Mouse (Mus musculus): ENCODE measurements around the gene Zfp1. TPM values are rescaled to one million over a fixed set of nuclear protein-coding genes. Genes with fewer than 3 reads are reported as not detected.

Gene Zfp1
- total and polyA plus RNA-seq, 2 experiments from 2014 or later, result 15.0 to 21.0 TPM

DNA sequence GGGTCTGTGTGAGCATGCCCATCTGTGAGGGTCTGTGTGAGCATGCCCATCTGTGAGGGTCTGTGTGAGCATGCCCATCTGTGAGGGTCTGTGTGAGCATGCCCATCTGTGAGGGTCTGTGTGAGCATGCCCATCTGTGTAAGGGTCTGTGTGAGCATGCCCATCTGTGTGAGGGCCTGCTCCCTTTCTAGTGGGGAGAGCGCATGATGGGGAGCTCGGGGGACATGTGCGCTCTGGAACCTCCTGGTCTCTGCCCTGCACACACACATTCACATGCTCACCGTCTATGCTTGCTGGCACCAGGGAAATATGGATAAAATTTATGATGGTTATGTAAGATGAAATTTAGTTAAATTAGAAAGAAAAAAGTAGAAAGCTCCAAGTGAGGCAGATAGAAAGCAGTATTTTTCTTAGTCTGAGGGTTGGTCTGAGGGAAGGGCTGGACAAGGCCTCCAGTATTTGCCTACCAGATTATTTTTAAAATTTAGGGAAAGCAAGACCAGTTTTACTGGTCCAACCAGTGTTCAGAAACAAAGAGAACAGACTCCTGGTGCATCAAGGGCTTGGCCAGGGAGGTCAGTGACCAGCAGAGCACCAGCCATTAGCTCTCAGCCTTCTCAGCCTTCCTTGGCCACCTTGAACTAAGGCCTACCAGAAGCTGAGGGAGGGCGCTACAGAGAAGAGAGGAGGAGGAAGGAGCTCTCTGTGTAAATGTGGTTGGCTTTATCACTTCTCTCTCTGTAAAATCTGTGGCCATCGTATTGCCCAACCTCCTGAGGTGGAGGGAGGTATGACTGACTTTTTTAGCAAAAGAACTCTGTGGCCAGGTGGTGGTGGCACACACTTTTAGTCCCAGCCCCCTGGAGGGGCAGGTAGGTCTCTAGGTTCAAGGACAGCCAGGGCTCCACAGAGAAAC, 28.2 kb upstream of the Zfp1 start:
- H3K9ac ChIP-seq (replicated peaks; ENCODE audit: low read length), result no peak overlapping the region
- H3K36me3 ChIP-seq (ENCODE audit: insufficient read depth, low read length), result no peaks in the 10 kb centered on the region
- no peak overlapping the region for H3K27ac ChIP-seq
- no peaks in the 10 kb centered on the region for H3K4me1 ChIP-seq (ENCODE audit: insufficient read depth, low read length)
- no peak overlapping the region for H3K4me3 ChIP-seq (ENCODE audit: low read length)
- ATAC-seq (no peak), DNase-seq (ENCODE audit: low spot score) (no peak)
- WGBS, result 80% methylated on average over 6 of the region's 6 CpGs
- H3K27me3 ChIP-seq (ENCODE audit: insufficient read depth, low read length), result no peaks in the 10 kb centered on the region
- no peak for TF ChIP-seq CTCF (IDR thresholded peaks at IDR 0.05; ENCODE audit: low read depth)
- no peak overlapping the region for H3K4me2 ChIP-seq (ENCODE audit: low read depth, low read length)
- no peaks in the 10 kb centered on the region for H3K9me3 ChIP-seq (ENCODE audit: low read length)

DNA sequence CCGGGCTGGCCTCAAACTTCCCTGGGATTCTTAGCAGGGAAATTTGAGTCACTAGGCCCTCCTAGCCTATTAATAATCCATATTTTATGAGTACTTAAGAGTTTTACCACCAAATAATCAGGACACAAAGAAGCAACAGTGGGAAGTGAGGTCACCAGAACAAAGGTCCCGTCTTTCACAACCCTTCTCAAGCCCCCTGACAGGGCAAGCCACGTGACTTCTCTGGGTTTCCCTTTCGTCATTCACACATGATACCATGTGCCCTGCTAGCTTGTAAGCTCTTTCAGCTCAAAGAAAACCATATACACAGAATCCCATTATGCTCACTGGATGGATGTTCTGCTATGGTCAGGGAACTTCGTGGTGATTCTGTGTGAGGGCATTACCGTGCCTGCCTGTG, 25.4 kb upstream of the Zfp1 start:
- 48% methylated on average over 6 of the region's 6 CpGs for WGBS
- ATAC-seq, result no peak
- Histone ChIP-seq H3K9ac (replicated peaks; ENCODE audit: low read length) (no peak overlapping the region), H3K36me3 (ENCODE audit: insufficient read depth, low read length) (no peaks in the 10 kb centered on the region), H3K9me3 (ENCODE audit: low read length) (no peaks in the 10 kb centered on the region), H3K27ac (no peak overlapping the region), H3K27me3 (ENCODE audit: insufficient read depth, low read length) (no peaks in the 10 kb centered on the region), H3K4me1 (ENCODE audit: insufficient read depth, low read length) (no peaks in the 10 kb centered on the region), H3K4me2 (ENCODE audit: low read depth, low read length) (no peak overlapping the region), H3K4me3 (ENCODE audit: low read length) (no peak overlapping the region)
- TF ChIP-seq CTCF (IDR thresholded peaks at IDR 0.05; ENCODE audit: low read depth), result no peak
- DNase-seq (ENCODE audit: low spot score), result no peak

DNA sequence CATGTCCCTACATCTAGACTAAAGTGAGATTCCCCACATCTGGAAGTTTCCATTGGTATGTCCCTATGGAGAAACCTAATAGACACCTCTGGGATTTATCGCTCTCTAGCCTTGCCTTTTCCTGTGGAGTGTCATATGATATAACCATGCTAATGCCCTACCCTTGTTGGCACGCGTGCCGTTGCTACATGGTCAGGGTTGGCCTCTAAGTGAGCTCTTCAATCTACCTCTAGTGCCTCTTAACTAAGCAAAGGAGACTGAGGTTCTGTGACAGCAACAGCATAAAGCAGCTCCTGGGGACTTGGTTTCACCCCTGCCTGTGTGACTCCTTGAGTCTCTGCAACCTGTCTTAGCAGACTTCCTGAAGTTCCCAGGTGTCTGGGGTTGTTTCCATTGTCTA, 24.9 kb upstream of the Zfp1 start:
- no peak overlapping the region for H3K4me2 ChIP-seq (ENCODE audit: low read depth, low read length)
- 93% methylated on average over 4 of the region's 4 CpGs for WGBS
- ATAC-seq, result no peak

DNA sequence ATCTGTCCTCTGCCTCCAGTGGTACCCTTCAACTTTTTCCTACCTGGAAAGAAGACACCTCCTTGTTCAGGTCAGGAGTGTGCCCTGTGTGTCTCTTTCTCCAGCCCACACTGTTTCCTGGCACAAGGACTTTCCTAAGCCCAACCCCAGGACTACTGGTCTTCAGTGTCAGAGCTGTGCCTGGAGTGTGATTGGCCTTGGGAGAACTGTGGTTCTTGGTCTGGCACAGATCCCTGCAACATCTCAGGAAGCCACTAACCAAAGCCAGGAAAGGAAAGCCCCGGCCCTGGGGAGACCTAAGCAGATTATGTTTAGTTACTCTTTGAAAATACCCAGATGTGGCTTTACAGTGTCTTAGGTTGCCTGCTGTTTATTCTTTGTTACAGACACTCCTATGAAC, 23.3 kb upstream of the Zfp1 start:
- Histone ChIP-seq H3K9me3 (ENCODE audit: low read length) (no peaks in the 10 kb centered on the region), H3K4me3 (ENCODE audit: low read length) (no peak overlapping the region), H3K27me3 (ENCODE audit: insufficient read depth, low read length) (no peaks in the 10 kb centered on the region), H3K36me3 (ENCODE audit: insufficient read depth, low read length) (no peaks in the 10 kb centered on the region), H3K4me2 (ENCODE audit: low read depth, low read length) (no peak overlapping the region), H3K27ac (no peak overlapping the region), H3K9ac (replicated peaks; ENCODE audit: low read length) (no peak overlapping the region), H3K4me1 (ENCODE audit: insufficient read depth, low read length) (no peaks in the 10 kb centered on the region)
- ATAC-seq (no peak), DNase-seq (ENCODE audit: low spot score) (no peak)
- TF ChIP-seq CTCF (IDR thresholded peaks at IDR 0.05; ENCODE audit: low read depth), result no peak
- WGBS, result 50% methylated on average over 1 of the region's 1 CpGs

More for the DNA sequence above, 24.9 kb upstream of the Zfp1 start:
- Histone ChIP-seq H3K4me1 (ENCODE audit: insufficient read depth, low read length) (no peaks in the 10 kb centered on the region), H3K9me3 (ENCODE audit: low read length) (no peaks in the 10 kb centered on the region), H3K27me3 (ENCODE audit: insufficient read depth, low read length) (no peaks in the 10 kb centered on the region), H3K9ac (replicated peaks; ENCODE audit: low read length) (no peak overlapping the region), H3K4me3 (ENCODE audit: low read length) (no peak overlapping the region), H3K27ac (no peak overlapping the region), H3K36me3 (ENCODE audit: insufficient read depth, low read length) (no peaks in the 10 kb centered on the region)
- no peak for TF ChIP-seq CTCF (IDR thresholded peaks at IDR 0.05; ENCODE audit: low read depth)
- no peak for DNase-seq (ENCODE audit: low spot score)

DNA sequence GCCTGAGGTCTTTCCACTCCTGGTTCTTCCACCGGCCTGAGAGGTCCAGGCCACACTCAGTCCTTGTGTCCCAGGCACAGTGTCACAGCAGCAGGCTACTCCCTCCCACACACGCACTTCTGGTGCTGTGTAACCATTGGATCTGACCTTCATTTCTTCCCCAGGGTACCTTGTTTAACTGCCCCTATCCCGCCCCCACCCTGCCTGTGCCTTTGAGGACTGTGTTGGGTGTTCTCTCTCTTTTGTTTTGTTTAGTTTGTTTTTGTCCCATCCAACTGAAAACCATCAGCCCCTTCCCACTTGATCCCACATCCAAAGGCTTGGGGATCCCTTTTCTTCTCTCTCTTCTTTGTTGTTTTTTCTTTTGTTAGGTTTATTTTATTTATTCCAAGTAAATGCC, 21.1 kb upstream of the Zfp1 start:
- H3K27ac ChIP-seq, result no peak overlapping the region
- H3K4me2 ChIP-seq (ENCODE audit: low read depth, low read length), result no peak overlapping the region
- no peak for ATAC-seq
- WGBS, result 64% methylated on average over 3 of the region's 3 CpGs
- H3K36me3 ChIP-seq (ENCODE audit: insufficient read depth, low read length), result no peaks in the 10 kb centered on the region
- no peak overlapping the region for H3K4me3 ChIP-seq (ENCODE audit: low read length)
- H3K27me3 ChIP-seq (ENCODE audit: insufficient read depth, low read length), result no peaks in the 10 kb centered on the region
- no peak for DNase-seq (ENCODE audit: low spot score)
- TF ChIP-seq CTCF (IDR thresholded peaks at IDR 0.05; ENCODE audit: low read depth), result no peak
- no peaks in the 10 kb centered on the region for H3K9me3 ChIP-seq (ENCODE audit: low read length)
- no peaks in the 10 kb centered on the region for H3K4me1 ChIP-seq (ENCODE audit: insufficient read depth, low read length)
- no peak overlapping the region for H3K9ac ChIP-seq (replicated peaks; ENCODE audit: low read length)

DNA sequence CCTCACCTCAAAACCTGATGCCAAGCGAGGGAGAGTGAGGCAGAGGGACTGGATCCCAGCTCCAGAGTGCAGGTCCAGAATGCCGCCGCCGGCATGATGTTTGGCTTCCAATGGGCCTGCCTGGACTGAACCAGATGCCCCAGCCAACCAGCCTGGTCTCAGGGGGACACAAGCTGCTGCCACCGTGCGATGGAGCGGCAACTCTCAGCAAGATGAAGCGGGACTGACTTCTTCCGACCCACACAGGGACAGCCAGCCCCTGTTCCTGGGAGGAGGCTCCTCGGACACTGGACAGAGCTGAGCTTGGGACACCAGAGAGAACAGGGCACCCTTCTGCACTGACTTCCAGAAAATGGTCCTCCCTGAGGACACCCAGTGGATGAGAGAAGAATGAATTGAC, 20.6 kb upstream of the Zfp1 start:
- H3K36me3 ChIP-seq (ENCODE audit: insufficient read depth, low read length), result no peaks in the 10 kb centered on the region
- H3K9ac ChIP-seq (replicated peaks; ENCODE audit: low read length), result no peak overlapping the region
- H3K4me2 ChIP-seq (ENCODE audit: low read depth, low read length), result no peak overlapping the region
- WGBS, result 42% methylated on average over 10 of the region's 10 CpGs
- H3K27me3 ChIP-seq (ENCODE audit: insufficient read depth, low read length), result no peaks in the 10 kb centered on the region
- H3K4me3 ChIP-seq (ENCODE audit: low read length), result no peak overlapping the region
- DNase-seq (ENCODE audit: low spot score) (no peak), ATAC-seq (no peak)
- no peaks in the 10 kb centered on the region for H3K9me3 ChIP-seq (ENCODE audit: low read length)
- H3K4me1 ChIP-seq (ENCODE audit: insufficient read depth, low read length), result no peaks in the 10 kb centered on the region
- no peak for TF ChIP-seq CTCF (IDR thresholded peaks at IDR 0.05; ENCODE audit: low read depth)
- no peak overlapping the region for H3K27ac ChIP-seq

Measured in hindbrain, postnatal 0 days (tissue).